Mouse (Mus musculus) liver, embryonic 14.5 days (tissue): ENCODE data around the gene Depdc5.

ENCODE experiments used
- CTCF ChIP-seq: IDR thresholded peaks from 2 replicates; pipeline ENCODE4 v1.5.1; 2016; ENCODE audit warnings: antibody characterized with exemption, low read depth, control low read depth
- EP300 ChIP-seq: IDR thresholded peaks from 2 replicates; pipeline ENCODE4 v1.6.1; 2016; ENCODE audit warnings: antibody characterized with exemption, low read depth

GRCm38 (mm10) chr5:32815396-32815795 lies 48.1 kb upstream of the Depdc5 start:
- no peak for TF ChIP-seq CTCF
- no peak for TF ChIP-seq EP300
